ENCODE assay signal across 9 mouse cellular contexts in genomic region chr3:93537068-93537576, GRCm38 (mm10). TPM values are rescaled to one million over a fixed set of nuclear protein-coding genes. Genes with fewer than 3 reads are reported as not detected.
A peak's percentile ranks its signal among the peaks of the same experiment; 100 is the strongest.
DNase-seq lines count a peak whose midpoint lies in the region; ATAC-seq and TF ChIP-seq lines count a peak whose summit lies in the region.
"Had no signal": no experiment of that assay in that cellular context is flagged by ENCODE, and none has a peak within 500 bp of the region (broad histone marks: within the 10 kb centered on the region; RNA-seq: fewer than 3 reads in every experiment).

No protein-coding gene starts in this region.

- TF ChIP-seq CTCF in liver, postnatal 0 days (IDR thresholded peaks at IDR 0.05; ENCODE audit: low read depth) = peak; percentile 32; the same call in 1 of the 2 replicates
- no peak for TF ChIP-seq CTCF in midbrain, postnatal 0 days (IDR thresholded peaks at IDR 0.05)

- WGBS in heart, embryonic 14.5 days = 35% methylated on average over 2 of the region's 2 CpGs
- 60% methylated on average over 2 of the region's 2 CpGs for WGBS in liver, postnatal 0 days (ENCODE audit: insufficient replicate concordance)
- WGBS in midbrain, postnatal 0 days = 40% methylated on average over 2 of the region's 2 CpGs

- H3K36me3 ChIP-seq in heart, embryonic 14.5 days (ENCODE audit: control insufficient read depth, insufficient read depth, low read length) = no peaks in the 10 kb centered on the region
- H3K36me3 ChIP-seq in liver, postnatal 0 days (replicated peaks; ENCODE audit: insufficient read depth, low read length) = no peaks in the 10 kb centered on the region
- no peaks in the 10 kb centered on the region for H3K36me3 ChIP-seq in midbrain, postnatal 0 days (ENCODE audit: insufficient read depth, low read length)
- H3K36me3 ChIP-seq: neural tube, embryonic 12.5 days had no signal

- peak; percentile 61; the same call in 1 of the 2 replicates for ATAC-seq in heart, embryonic 14.5 days (ENCODE audit: insufficient number of reproducible peaks, insufficient read depth, low FRiP score, low read depth)
- peak; percentile 82; the same call in 1 of the 2 replicates for ATAC-seq in liver, postnatal 0 days
- no peak for ATAC-seq in midbrain, postnatal 0 days (ENCODE audit: low FRiP score)

- H3K27me3 ChIP-seq in heart, embryonic 14.5 days (ENCODE audit: control insufficient read depth, insufficient read depth, low read length) = no peaks in the 10 kb centered on the region
- H3K27me3 ChIP-seq in liver, postnatal 0 days (ENCODE audit: insufficient read depth, low read length) = no peaks in the 10 kb centered on the region
- no peaks in the 10 kb centered on the region for H3K27me3 ChIP-seq in midbrain, postnatal 0 days (ENCODE audit: insufficient read depth, low read length)
- H3K27me3 ChIP-seq: neural tube, embryonic 12.5 days had no signal

- peaks cover 6% of the 10 kb centered on the region; the same call in 1 of the 2 replicates for H3K9me3 ChIP-seq in heart, embryonic 14.5 days (ENCODE audit: control insufficient read depth, low read length)
- H3K9me3 ChIP-seq in liver, postnatal 0 days (ENCODE audit: low read length) = no peaks in the 10 kb centered on the region
- H3K9me3 ChIP-seq in midbrain, postnatal 0 days (ENCODE audit: low read length) = no peaks in the 10 kb centered on the region
- H3K9me3 ChIP-seq: neural tube, embryonic 12.5 days had no signal

- no peak overlapping the region for H3K9ac ChIP-seq in heart, embryonic 14.5 days (ENCODE audit: low read length)
- H3K9ac ChIP-seq in liver, postnatal 0 days (replicated peaks) = no peak overlapping the region
- no peak overlapping the region for H3K9ac ChIP-seq in midbrain, postnatal 0 days (replicated peaks; ENCODE audit: low read length, poor library complexity, severe bottlenecking)
- H3K9ac ChIP-seq: neural tube, embryonic 12.5 days had no signal

- H3K27ac ChIP-seq in heart, embryonic 14.5 days (replicated peaks in 1 of 2; ENCODE audit: control insufficient read depth in 1 of 2, insufficient read depth in 1 of 2, low read depth in 2 of 2, low read length in 2 of 2) = peak overlapping the region in 1 of 2 experiments; percentile 33; a peak in 1 of 4 replicates
- H3K27ac ChIP-seq in liver, postnatal 0 days (ENCODE audit: low read depth) = no peak overlapping the region
- no peak overlapping the region for H3K27ac ChIP-seq in midbrain, postnatal 0 days (ENCODE audit: low read depth, low read length)
- H3K27ac ChIP-seq: neural tube, embryonic 12.5 days had no signal

- peak; percentile 14 for DNase-seq in embryo, embryonic 10 days (ENCODE audit: low spot score)
- DNase-seq in embryo, embryonic 10.5 days (ENCODE audit: low spot score) = no peak
- peak; percentile 70 for DNase-seq in adrenal gland, postnatal 25 days
- peak; percentile 52 for DNase-seq in liver, postnatal 0 days
- no peak for DNase-seq in frontal cortex, postnatal 14 days (ENCODE audit: low spot score in 2 of 2)
- no peak for DNase-seq in cerebellum, adult 18-20 months
- DNase-seq in midbrain, postnatal 0 days (ENCODE audit: low spot score) = no peak

- H3K4me1 ChIP-seq in heart, embryonic 14.5 days (ENCODE audit: control insufficient read depth in 2 of 2, insufficient read depth in 2 of 2, low read length in 2 of 2) = peaks cover 0 to 14% of the 10 kb centered on the region in 2 experiments; a peak in 1 of 4 replicates
- H3K4me1 ChIP-seq in liver, postnatal 0 days (ENCODE audit: insufficient read depth) = no peaks in the 10 kb centered on the region
- no peaks in the 10 kb centered on the region for H3K4me1 ChIP-seq in midbrain, postnatal 0 days (ENCODE audit: insufficient read depth, low read length)
- H3K4me1 ChIP-seq: neural tube, embryonic 12.5 days had no signal

- H3K4me3 ChIP-seq in heart, embryonic 14.5 days (ENCODE audit: control insufficient read depth in 1 of 2, insufficient read depth in 1 of 2, low read depth in 1 of 2, low read length in 2 of 2) = no peak overlapping the region
- no peak overlapping the region for H3K4me3 ChIP-seq in liver, postnatal 0 days (ENCODE audit: low read depth, low read length)
- H3K4me3 ChIP-seq in midbrain, postnatal 0 days (ENCODE audit: low read depth, low read length) = no peak overlapping the region
- H3K4me3 ChIP-seq: neural tube, embryonic 12.5 days had no signal

- no peak overlapping the region for H3K4me2 ChIP-seq in heart, embryonic 14.5 days (ENCODE audit: low read length)
- H3K4me2 ChIP-seq in liver, postnatal 0 days (ENCODE audit: low read depth, low read length) = no peak overlapping the region
- no peak overlapping the region for H3K4me2 ChIP-seq in midbrain, postnatal 0 days (ENCODE audit: low read depth, low read length, poor library complexity, severe bottlenecking)
- H3K4me2 ChIP-seq: neural tube, embryonic 12.5 days had no signal

- no peak for TF ChIP-seq EP300 in liver, postnatal 0 days (IDR thresholded peaks at IDR 0.05; ENCODE audit: low read depth)

RNA-seq across cellular contexts. Expression of gene S100a11, which starts 16.8 kb away (rescaled TPM):
- total RNA-seq in adrenal gland, postnatal 25 days (2021) = 205 and 211 TPM in 2 replicates
- 880 and 961 TPM in 2 replicates for polyA plus RNA-seq in heart, embryonic 14.5 days (2014; fragmentation: Nextera tagmentation; extraction: Ambion mirVana)
- 330 and 336 TPM in 2 replicates for polyA plus RNA-seq in liver, postnatal 0 days (2015; fragmentation: Nextera tagmentation; extraction: Ambion mirVana)
- 10.3 and 11.0 TPM in 2 replicates for total RNA-seq in midbrain, postnatal 0 days (2014; rRNA removed)
- polyA plus RNA-seq in midbrain, postnatal 0 days (2015; fragmentation: Nextera tagmentation; extraction: Ambion mirVana) = 183 and 200 TPM in 2 replicates

RNA-seq across cellular contexts. Expression of gene S100a10, which starts 17.8 kb away (rescaled TPM):
- total RNA-seq in adrenal gland, postnatal 25 days (2021) = 138 and 144 TPM in 2 replicates
- polyA plus RNA-seq in heart, embryonic 14.5 days (2014; fragmentation: Nextera tagmentation; extraction: Ambion mirVana) = 211 and 238 TPM in 2 replicates
- 75.4 and 82.0 TPM in 2 replicates for polyA plus RNA-seq in liver, postnatal 0 days (2015; fragmentation: Nextera tagmentation; extraction: Ambion mirVana)
- 68.9 and 74.5 TPM in 2 replicates for total RNA-seq in midbrain, postnatal 0 days (2014; rRNA removed)
- 134 and 136 TPM in 2 replicates for polyA plus RNA-seq in midbrain, postnatal 0 days (2015; fragmentation: Nextera tagmentation; extraction: Ambion mirVana)

Comparison
In these comparisons a context has a peak if more than half of its experiments do, and no peak if none do; other contexts are left out.
1. DNase-seq: peak in embryo, embryonic 10 days (single experiment), adrenal gland, postnatal 25 days (single experiment) and liver, postnatal 0 days (single experiment); none in embryo, embryonic 10.5 days (single experiment), frontal cortex, postnatal 14 days (0 of 2), cerebellum, adult 18-20 months (0 of 2) and midbrain, postnatal 0 days (single experiment).